Mouse (Mus musculus): ENCODE measurements at regions not wholly inside any gene's neighbourhood (a gene's known extent, or its start where the extent isn't known, plus 50 kb on each side); places are given as distances from the start of the nearest gene placed in this dataset.

- TF ChIP-seq CTCF (IDR thresholded peaks at IDR 0.05; ENCODE audit: borderline replicate concordance, insufficient read depth, low read length) (no peak), POLR2A (IDR thresholded peaks at IDR 0.05; ENCODE audit: low read depth, low read length) (no peak)
These were observed 406.5 kb downstream of the Rnd3 start for GRCm38 (mm10) chr2:50742421-50742820.
